Mouse (Mus musculus): Measurements from ENCODE around the gene Dcpp2.
"Not testable (repeated sequence)": the region's sequence is repeated elsewhere in the genome, so short reads cannot be mapped to it uniquely, and the experiment has no call there.

Gene Dcpp2

GRCm38 (mm10) chr17:23880576-23880975 lies at the start of gene Dcpp2, which contains the start of gene Dcpp1:
Gene Dcpp2, plus strand, starts transcription at chr17:23880880.
Gene Dcpp1, plus strand, starts transcription at chr17:23880876.
- not testable (repeated sequence) for DNase-seq

DNA sequence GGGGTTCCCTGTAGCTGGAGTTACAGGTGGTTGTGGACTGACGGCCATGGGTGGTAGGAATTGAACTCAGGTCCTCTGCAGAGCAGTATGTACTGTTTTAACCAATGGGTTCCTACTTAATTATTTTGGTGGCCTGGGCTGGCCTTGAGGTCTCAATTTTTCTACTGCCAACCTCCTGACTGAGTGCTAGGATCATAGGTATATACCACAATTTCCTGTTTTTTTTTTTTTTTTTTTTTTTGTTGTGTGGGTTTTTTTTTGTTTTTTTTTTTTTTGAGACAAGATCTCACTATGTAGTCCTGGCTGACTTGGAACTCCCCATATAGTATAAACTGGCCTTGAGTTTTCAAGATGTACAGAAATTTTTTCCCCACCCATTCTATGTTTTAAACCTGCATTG lies 49.5 kb upstream of the Dcpp2 start:
- DNase-seq = no peak

DNA sequence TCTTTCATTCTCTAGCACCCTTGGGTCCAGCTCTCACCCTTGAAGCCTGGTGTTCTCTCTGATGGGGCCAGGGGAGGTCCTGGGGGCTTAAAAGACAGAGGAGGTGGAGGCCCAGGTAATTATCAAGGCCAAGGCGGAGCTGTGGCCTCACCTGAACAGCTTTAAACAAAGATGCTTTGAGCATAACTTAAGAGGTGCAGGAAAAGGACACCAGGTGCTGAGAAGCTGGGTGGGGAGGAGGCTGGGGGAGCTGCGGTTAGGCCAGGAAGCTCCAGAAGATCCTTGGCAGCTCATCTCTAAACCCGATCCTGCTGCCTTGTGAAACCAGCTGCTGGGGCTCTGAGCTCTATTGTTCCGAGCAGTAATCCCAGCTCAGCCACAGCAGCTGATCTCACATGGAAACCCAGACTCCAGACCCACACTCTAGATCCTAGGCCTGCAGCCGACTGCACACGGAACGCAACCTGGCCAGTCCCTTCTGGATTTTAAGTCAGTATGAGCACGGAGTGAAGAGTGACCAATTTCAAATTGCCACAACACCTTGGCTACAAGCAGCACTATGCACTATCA lies 44.6 kb upstream of the Dcpp2 start, which contains the start of gene Prss33:
Gene Prss33 (minus strand): TSS at position 51 of the 570 bp plus-strand sequence.
- no peak for DNase-seq

DNA sequence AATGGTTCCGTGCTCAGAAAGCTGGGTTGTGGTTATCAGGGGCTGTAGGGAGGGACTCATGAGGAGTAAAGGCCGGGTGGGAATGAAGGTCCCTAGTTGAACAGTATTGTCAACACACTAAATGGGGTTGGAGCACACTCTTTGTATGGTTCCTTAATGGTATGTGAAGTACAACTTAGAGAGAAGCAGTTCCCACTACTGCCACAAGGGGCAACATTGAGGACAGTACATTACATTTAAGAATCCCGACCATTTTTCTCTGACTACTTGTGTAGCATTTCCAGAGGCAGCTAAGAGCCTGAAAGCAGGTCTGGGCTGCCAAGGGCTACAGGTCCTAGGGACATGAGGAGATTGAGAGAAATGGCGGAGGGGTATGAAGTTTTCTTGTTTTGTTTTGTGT lies 39.5 kb upstream of the Dcpp2 start:
- peak; percentile 84 for DNase-seq

- DNase-seq = peak; percentile 46
Observed at GRCm38 (mm10) chr17:23843141-23843811, 37.4 kb upstream of the Dcpp2 start.

GRCm38 (mm10) chr17:23843812-23844273 lies 36.8 kb upstream of the Dcpp2 start, which contains the start of the genes Prss32 and Prss41:
Gene Prss32, plus strand, starts transcription at chr17:23843855.
Gene Prss41, minus strand, starts transcription at chr17:23844172.
- peak; percentile 83 for DNase-seq

- DNase-seq = peak; percentile 55
Observed at GRCm38 (mm10) chr17:23850028-23850427, 30.7 kb upstream of the Dcpp2 start.

- DNase-seq = peak; percentile 79
Observed at GRCm38 (mm10) chr17:23850853-23851749, 29.6 kb upstream of the Dcpp2 start.

GRCm38 (mm10) chr17:23853292-23853691 lies 27.4 kb upstream of the Dcpp2 start:
- DNase-seq = peak; percentile 87

- no peak for DNase-seq
Observed at GRCm38 (mm10) chr17:23854229-23854765, 26.4 kb upstream of the Dcpp2 start.

DNA sequence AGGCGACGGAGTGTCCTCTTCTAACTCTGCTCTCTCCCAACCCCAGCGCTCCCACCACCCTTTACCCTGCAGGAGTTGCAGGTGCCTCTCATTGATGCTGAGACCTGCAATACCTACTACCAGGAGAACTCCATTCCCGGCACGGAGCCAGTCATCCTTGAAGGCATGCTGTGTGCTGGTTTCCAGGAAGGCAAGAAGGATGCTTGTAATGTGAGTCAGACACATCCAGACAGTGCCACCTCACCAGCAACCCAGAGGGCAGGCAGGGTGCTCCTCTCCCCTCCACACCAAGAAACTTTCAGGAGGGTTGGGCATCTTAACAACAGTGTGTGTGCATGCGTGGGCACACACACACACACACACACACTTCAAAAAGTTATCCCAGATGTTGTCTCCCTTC lies 23.5 kb upstream of the Dcpp2 start:
- DNase-seq = no peak

GRCm38 (mm10) chr17:23857913-23858312 lies 22.8 kb upstream of the Dcpp2 start:
- no peak for DNase-seq

DNA sequence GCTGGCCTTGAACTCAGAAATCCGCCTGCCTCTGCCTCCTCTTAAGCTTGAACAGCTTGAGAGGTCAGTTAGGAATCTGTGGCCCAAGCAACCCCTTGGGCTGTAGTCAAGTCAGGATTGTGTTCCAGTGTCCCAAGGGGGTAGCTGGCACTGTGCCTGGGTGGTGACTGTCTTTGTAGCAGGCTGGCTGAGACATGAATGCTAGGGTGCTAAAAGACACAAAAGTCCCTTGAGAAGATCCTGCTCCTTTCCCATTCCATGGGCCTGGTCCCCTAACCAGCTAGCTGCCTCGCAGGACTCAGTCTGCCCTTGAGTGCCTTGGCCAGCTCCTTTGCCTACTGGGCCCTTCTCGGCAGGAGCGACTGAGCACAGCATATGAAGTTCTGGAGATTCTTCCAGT lies 17.8 kb upstream of the Dcpp2 start:
- no peak for DNase-seq

- DNase-seq = no peak
Observed at GRCm38 (mm10) chr17:23867756-23868155, 12.9 kb upstream of the Dcpp2 start, which contains the start of gene Prss21. Gene Prss21, plus strand, starts transcription at chr17:23868056.

- no peak for DNase-seq
Observed at GRCm38 (mm10) chr17:23868513-23868912, 12.2 kb upstream of the Dcpp2 start.

DNA sequence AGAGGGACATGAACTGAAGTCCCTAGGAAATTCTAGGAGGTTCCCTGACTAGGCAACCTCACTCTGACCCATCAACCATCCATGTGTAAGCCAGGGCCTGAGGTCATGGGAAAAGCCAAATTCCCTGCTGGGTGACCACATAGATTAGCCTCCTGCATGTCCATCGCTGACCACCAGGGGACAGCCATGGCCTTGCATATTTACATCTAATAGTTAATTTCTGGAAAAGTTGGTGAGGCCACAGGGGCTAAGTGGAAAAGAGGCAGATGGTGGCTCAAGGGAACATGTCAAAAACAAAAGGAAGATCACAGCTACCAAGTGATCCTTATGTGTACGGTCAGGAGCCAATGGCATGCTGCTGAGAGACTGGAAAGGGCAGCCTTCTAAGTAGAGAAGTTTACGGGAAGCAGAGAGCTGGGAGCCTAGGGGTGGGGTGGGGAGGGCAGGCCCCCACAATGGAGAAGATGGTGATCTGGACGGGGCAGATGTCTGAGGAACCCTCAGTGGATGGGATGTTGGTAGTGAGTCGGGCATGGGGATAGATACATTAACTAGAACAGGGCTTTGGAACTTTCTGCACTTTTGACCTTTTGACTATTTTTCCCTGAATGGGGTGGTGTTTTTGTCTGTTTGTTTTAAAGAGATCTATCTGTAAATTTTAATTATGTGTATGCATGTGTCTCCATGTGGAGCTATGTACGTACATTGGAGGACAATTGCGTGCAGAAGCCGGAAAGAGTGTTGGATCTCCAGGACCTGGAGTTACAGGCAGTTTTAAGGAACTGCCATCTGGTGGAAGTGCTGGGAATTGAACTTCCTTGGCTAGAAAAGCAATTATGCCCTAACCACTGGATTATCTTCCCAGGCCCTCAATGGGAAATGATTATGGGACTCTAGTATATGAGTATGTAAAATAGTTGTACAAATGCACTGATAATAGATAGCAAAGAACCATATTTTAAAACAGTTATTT lies 6.5 kb upstream of the Dcpp2 start:
- DNase-seq = peak; percentile 35

DNA sequence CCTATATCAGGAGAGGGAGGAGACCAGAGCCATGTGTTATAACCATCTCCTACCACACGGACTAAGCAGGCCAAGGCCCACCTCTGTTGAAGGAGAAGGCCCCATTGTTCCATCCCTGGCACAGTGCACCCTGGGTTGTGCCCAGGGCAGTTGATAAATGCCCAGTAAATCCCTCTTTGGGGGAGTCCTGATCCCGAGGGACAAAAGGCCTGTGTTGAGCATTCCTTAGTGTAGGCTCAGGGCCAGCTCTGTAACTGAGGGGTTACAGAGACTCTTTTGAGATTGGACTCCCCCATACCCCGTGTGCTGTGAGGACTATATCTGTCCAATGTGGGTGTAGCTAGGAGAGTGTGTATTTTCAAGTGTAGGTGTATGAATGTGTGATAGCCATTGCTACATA lies 3.9 kb upstream of the Dcpp2 start:
- no peak for DNase-seq

DNA sequence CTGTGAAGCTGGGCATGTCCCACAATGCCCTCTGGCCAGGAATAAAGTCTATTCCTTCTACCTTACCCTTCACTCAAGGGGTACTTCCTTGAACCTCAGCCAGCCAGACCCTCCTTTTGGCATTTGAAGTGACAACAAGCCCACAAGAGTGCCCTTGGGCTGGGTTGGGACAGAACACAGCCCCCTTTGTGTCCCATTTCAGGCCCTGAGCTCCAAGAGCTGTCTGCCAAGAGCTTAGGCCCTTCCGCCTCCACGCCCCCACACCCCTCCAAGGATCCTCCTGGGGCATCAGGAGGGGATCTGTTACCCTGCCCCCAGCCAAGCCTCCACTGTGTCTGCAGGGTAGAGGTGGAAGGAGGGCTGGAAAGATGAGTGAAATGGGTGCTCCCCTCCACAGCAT lies 3.5 kb upstream of the Dcpp2 start:
- no peak for DNase-seq

GRCm38 (mm10) chr17:23917158-23917557 lies 36.5 kb downstream of the Dcpp2 start, which contains the start of gene Dcpp3:
Gene Dcpp3, plus strand, starts transcription at chr17:23917458.
- not testable (repeated sequence) for DNase-seq

GRCm38 (mm10) chr17:23924531-23925007 lies 43.9 kb downstream of the Dcpp2 start:
- DNase-seq = peak; percentile 83

DNA sequence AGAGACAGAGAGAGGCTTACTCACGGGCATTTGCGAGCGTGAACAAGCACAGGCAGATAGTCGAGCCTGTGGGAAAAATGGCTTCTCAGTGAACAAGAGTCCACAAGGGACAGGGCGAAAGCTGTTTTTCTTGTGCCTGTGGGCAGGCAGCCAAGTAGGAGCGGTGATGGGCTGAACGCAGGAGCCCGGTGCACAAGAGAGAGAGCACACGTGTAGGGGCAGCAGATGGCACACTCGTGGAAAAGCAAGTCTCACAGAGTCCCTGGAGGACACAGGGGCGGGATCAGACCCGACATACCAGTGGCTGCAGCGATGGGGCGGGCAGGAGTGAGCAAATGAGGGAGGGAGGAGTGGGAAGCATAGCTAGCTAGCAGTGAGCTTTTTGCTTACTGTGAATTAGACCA lies 44.4 kb downstream of the Dcpp2 start:
- peak; percentile 56 for DNase-seq
